In genomic region chr4:66482495-66483291, GRCm38 (mm10) we compare ENCODE assay signal across 9 mouse cellular contexts.
DNase-seq lines count a peak whose midpoint lies in the region; ATAC-seq and TF ChIP-seq lines count a peak whose summit lies in the region.
"Had no signal": no experiment of that assay in that cellular context is flagged by ENCODE, and none has a peak within 500 bp of the region (broad histone marks: within the 10 kb centered on the region; RNA-seq: fewer than 3 reads in every experiment).

No protein-coding gene starts in this region.

- H3K27me3 ChIP-seq in liver, adult 2 months (ENCODE audit: control insufficient read depth, insufficient read depth, low read length) = no peaks in the 10 kb centered on the region
- no peaks in the 10 kb centered on the region for H3K27me3 ChIP-seq in liver, postnatal 0 days (ENCODE audit: insufficient read depth, low read length)
- H3K27me3 ChIP-seq in lung, embryonic 15.5 days = no peaks in the 10 kb centered on the region

- intact Hi-C loops in heart, postnatal 14 days (cut with DNase I) = no loop called here

- H3K4me1 ChIP-seq in liver, adult 2 months (ENCODE audit: control insufficient read depth, insufficient read depth, low read length) = no peaks in the 10 kb centered on the region
- no peaks in the 10 kb centered on the region for H3K4me1 ChIP-seq in liver, postnatal 0 days (ENCODE audit: insufficient read depth)
- H3K4me1 ChIP-seq in lung, embryonic 15.5 days = no peaks in the 10 kb centered on the region

- no peak for TF ChIP-seq POLR2A in liver, adult 2 months (IDR thresholded peaks at IDR 0.05; ENCODE audit: extremely low read depth, insufficient read depth, low read length)

- H3K36me3 ChIP-seq in liver, adult 2 months (ENCODE audit: control insufficient read depth, insufficient read depth, low read length) = no peaks in the 10 kb centered on the region
- no peaks in the 10 kb centered on the region for H3K36me3 ChIP-seq in liver, postnatal 0 days (replicated peaks; ENCODE audit: insufficient read depth, low read length)
- H3K36me3 ChIP-seq in lung, embryonic 15.5 days = no peaks in the 10 kb centered on the region

- H3K79me2 ChIP-seq in liver, adult 2 months (ENCODE audit: control insufficient read depth, insufficient read depth, low read length) = no peaks in the 10 kb centered on the region

- DNase-seq in liver, adult 2 months (ENCODE audit: extremely low read depth, low read depth, low spot score) = peak; percentile 40
- no peak for DNase-seq in liver, postnatal 0 days
- DNase-seq in frontal cortex, adult 2 months (ENCODE audit: extremely low spot score in 1 of 2, low spot score in 1 of 2) = peak; percentile 71 to 74
- DNase-seq in heart, postnatal 14 days = peak; percentile 72 to 74
- DNase-seq in kidney, postnatal 4 days = peak; percentile 49 to 52
- peak; percentile 29 for DNase-seq in right cerebral cortex, postnatal 4 days
- DNase-seq in thymus, postnatal 0 days (ENCODE audit: low spot score) = no peak

- no peak overlapping the region for H3K4me3 ChIP-seq in liver, adult 2 months (ENCODE audit: insufficient read depth, low read depth, low read length)
- no peak overlapping the region for H3K4me3 ChIP-seq in liver, postnatal 0 days (ENCODE audit: low read depth, low read length)
- no peak overlapping the region for H3K4me3 ChIP-seq in lung, embryonic 15.5 days
- H3K4me3 ChIP-seq: myocyte had no signal

- TF ChIP-seq CTCF in liver, adult 2 months (IDR thresholded peaks at IDR 0.05; ENCODE audit: low read depth, low read length) = no peak
- no peak for TF ChIP-seq CTCF in liver, postnatal 0 days (IDR thresholded peaks at IDR 0.05; ENCODE audit: low read depth)

- ATAC-seq in liver, postnatal 0 days = no peak
- ATAC-seq in lung, embryonic 15.5 days (ENCODE audit: borderline replicate concordance, extremely low read depth, low FRiP score, low TSS enrichment) = peak; percentile 95

- H3K9me3 ChIP-seq in liver, postnatal 0 days (ENCODE audit: low read length) = no peaks in the 10 kb centered on the region
- H3K9me3 ChIP-seq in lung, embryonic 15.5 days = no peaks in the 10 kb centered on the region

- TF ChIP-seq EP300 in liver, postnatal 0 days (IDR thresholded peaks at IDR 0.05; ENCODE audit: low read depth) = no peak

- no peak overlapping the region for H3K4me2 ChIP-seq in liver, postnatal 0 days (ENCODE audit: low read depth, low read length)
- no peak overlapping the region for H3K4me2 ChIP-seq in lung, embryonic 15.5 days

- no peak overlapping the region for H3K9ac ChIP-seq in liver, adult 2 months (ENCODE audit: low read depth, low read length)
- H3K9ac ChIP-seq in liver, postnatal 0 days (replicated peaks) = no peak overlapping the region
- H3K9ac ChIP-seq in lung, embryonic 15.5 days = no peak overlapping the region

- 60% methylated on average over 2 of the region's 2 CpGs for WGBS in liver, adult 2 months
- 69% methylated on average over 2 of the region's 2 CpGs for WGBS in liver, postnatal 0 days (ENCODE audit: insufficient replicate concordance)
- WGBS in lung, embryonic 15.5 days = 24% methylated on average over 2 of the region's 2 CpGs

- H3K27ac ChIP-seq in liver, adult 2 months (replicated peaks; ENCODE audit: insufficient read depth, low read depth, low read length) = no peak overlapping the region; the same call in 1 of the 2 replicates
- no peak overlapping the region for H3K27ac ChIP-seq in liver, postnatal 0 days (ENCODE audit: low read depth)
- peak overlapping the region; percentile 59 for H3K27ac ChIP-seq in lung, embryonic 15.5 days

Comparison
In these comparisons a context has a peak if more than half of its experiments do, and no peak if none do; other contexts are left out.
1. DNase-seq: peak in liver, adult 2 months (single experiment), frontal cortex, adult 2 months (2 of 2), heart, postnatal 14 days (2 of 2), kidney, postnatal 4 days (2 of 2) and right cerebral cortex, postnatal 4 days (single experiment); none in liver, postnatal 0 days (single experiment) and thymus, postnatal 0 days (single experiment).